Mouse (Mus musculus) heart, embryonic 14.5 days (tissue): Measurements from ENCODE around the gene Pdzd7. TPM values are rescaled to one million over a fixed set of nuclear protein-coding genes. Genes with fewer than 3 reads are reported as not detected.

Experiments
- ATAC-seq: fragments of 200-750 bp; cut with Nextera tagmentation; 2 replicates; pipeline ENCODE4 v1.8.0; 2017; ENCODE audit warnings: low read depth, moderate TSS enrichment; ENCODE audit not compliant: insufficient number of reproducible peaks, insufficient read depth, low FRiP score
- H3K27ac ChIP-seq, 2 experiments: fragments of 200-500 bp in 1 of 2; fragments of 300-500 bp in 1 of 2; sonication (generic) in 1 of 2; replicated peaks in 1 of 2; 2 replicates each; pipeline ENCODE4 v1.5.1; 2012 to 2014; ENCODE audit warnings: low read depth in 2 of 2, low read length in 2 of 2, control low read depth in 1 of 2, mild to moderate bottlenecking in 1 of 2, mixed read lengths in 1 of 2; ENCODE audit not compliant: control insufficient read depth in 1 of 2, insufficient read depth in 1 of 2
- H3K27me3 ChIP-seq: fragments of 300-500 bp; sonication (generic); 2 replicates; pipeline ENCODE4 v1.6.1; 2014; ENCODE audit warnings: mild to moderate bottlenecking, low read length, control low read depth; ENCODE audit not compliant: control insufficient read depth, insufficient read depth
- H3K36me3 ChIP-seq: fragments of 300-500 bp; sonication (generic); 2 replicates; pipeline ENCODE4 v1.6.1; 2014; ENCODE audit warnings: mild to moderate bottlenecking, control low read depth, low read length, mixed read lengths; ENCODE audit not compliant: control insufficient read depth, insufficient read depth
- H3K4me1 ChIP-seq, 2 experiments: fragments of 200-500 bp in 1 of 2; fragments of 300-500 bp in 1 of 2; sonication (generic) in 1 of 2; 2 replicates each; pipeline ENCODE4 v1.6.1; 2012 to 2014; ENCODE audit warnings: low read length in 2 of 2, control low read depth in 1 of 2, mixed read lengths in 1 of 2; ENCODE audit not compliant: control insufficient read depth in 2 of 2, insufficient read depth in 2 of 2
- H3K4me2 ChIP-seq: fragments of 300-500 bp; sonication (generic); 2 replicates; pipeline ENCODE4 v1.6.1; 2014; ENCODE audit warnings: mild to moderate bottlenecking, low read length
- H3K4me3 ChIP-seq, 2 experiments: fragments of 200-500 bp in 1 of 2; fragments of 300-500 bp in 1 of 2; sonication (generic) in 1 of 2; 2 replicates each; pipeline ENCODE4 v1.5.1; 2012 to 2014; ENCODE audit warnings: low read length in 2 of 2, mild to moderate bottlenecking in 2 of 2, control low read depth in 1 of 2, low read depth in 1 of 2, moderate library complexity in 1 of 2; ENCODE audit not compliant: control insufficient read depth in 1 of 2, insufficient read depth in 1 of 2
- H3K9ac ChIP-seq: fragments of 300-500 bp; sonication (generic); 2 replicates; pipeline ENCODE4 v1.6.1; 2014; ENCODE audit warnings: mild to moderate bottlenecking, low read length
- H3K9me3 ChIP-seq: fragments of 300-500 bp; sonication (generic); 2 replicates; pipeline ENCODE4 v1.6.1; 2016; ENCODE audit warnings: low read length, control low read depth; ENCODE audit not compliant: control insufficient read depth
- WGBS: fragments of 180-500 bp; shearing (Covaris S2); extraction: QIAGEN DNeasy Blood & Tissue Kit; methylation state at CpG from one replicate; pipeline ENCODE4 v1.1.7; 2014; 5-methylcytosine and 5-hydroxymethylcytosine counted together
- polyA plus RNA-seq: library from polyadenylated mRNA; unstranded; fragments of >200 nt; fragmentation: Nextera tagmentation; extraction: Ambion mirVana; gene quantifications from 2 replicates; pipeline ENCODE4 v1.2.1, GENCODE M21; 2014

Gene Pdzd7
- polyA plus RNA-seq, 1 experiment from 2014 or later, result 0.11 TPM

DNA sequence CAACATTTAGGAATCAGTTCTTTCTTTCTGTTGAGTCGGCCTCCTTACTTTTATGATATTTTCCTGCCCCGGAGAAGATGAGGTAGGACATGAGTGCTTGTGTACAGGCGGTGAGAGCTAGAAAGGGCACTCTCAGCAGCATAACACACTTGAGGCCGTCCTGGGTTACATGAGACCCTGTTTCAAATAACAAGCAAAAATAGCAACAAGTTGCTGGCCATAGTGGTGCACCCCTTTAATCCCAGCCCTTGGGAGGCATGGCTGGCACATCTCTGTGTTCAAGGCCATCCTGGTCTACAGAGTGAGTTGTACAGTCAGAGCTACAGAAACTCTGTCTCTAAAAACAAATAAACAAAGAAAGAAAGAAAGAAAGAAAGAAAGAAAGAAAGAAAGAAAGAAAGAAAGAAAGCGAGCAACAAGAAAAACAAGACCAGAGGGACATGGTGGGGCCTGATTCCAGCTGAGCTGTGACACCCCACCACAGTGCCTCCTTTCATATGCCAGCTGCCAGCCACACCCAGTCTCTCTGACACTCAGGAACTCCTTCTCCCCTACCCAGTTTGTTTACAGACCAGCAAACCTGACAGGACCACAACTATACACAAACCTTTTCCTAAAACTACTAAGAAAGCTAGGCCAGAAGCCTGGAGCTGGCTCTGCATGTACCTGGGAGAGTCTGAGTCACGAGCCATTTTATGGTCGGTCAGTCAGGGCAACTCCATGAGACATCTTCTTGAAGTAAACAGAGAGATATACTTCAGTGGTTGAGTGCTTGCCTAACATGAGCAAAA is 11.6 kb upstream of the Pdzd7 start:
- Histone ChIP-seq H3K27ac (peak overlapping the region; percentile 96 to 99), H3K4me2 (peak overlapping the region; percentile 83), H3K4me1 (peaks cover 10 to 18% of the 10 kb centered on the region in 2 experiments), H3K4me3 (peak overlapping the region; percentile 48 to 62; a peak in 3 of 4 replicates), H3K36me3 (peaks cover 33% of the 10 kb centered on the region), H3K9ac (peak overlapping the region; percentile 88), H3K27me3 (no peaks in the 10 kb centered on the region), H3K9me3 (no peaks in the 10 kb centered on the region)
- ATAC-seq, result no peak
- 64% methylated on average over 7 of the region's 7 CpGs for WGBS

DNA sequence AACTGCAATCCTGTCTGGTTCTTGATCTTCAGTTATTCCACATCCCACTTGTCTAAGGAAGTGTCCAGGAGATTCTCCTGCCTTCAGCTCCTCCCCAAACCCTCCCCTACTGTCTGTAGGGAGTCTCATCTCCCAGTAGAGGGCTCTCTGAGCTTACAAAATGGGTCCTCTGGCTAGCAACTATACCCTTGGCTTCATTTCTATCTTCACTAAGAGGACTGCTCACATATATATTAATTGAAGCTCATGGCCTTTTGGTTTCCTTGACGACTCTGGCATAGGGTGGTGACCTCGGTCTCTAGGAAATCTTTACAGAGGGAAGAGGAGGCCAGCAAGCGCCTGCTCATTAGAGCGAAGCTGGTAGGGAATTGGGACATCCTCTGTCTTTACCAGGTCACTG is 10.8 kb upstream of the Pdzd7 start:
- Histone ChIP-seq H3K27ac (no peak overlapping the region; a peak in 1 of 4 replicates), H3K9ac (no peak overlapping the region), H3K9me3 (no peaks in the 10 kb centered on the region), H3K27me3 (no peaks in the 10 kb centered on the region), H3K4me3 (no peak overlapping the region), H3K4me1 (peaks cover 10 to 18% of the 10 kb centered on the region in 2 experiments), H3K36me3 (peaks cover 39% of the 10 kb centered on the region), H3K4me2 (no peak overlapping the region)
- ATAC-seq, result no peak
- WGBS, result 48% methylated on average over 4 of the region's 4 CpGs

DNA sequence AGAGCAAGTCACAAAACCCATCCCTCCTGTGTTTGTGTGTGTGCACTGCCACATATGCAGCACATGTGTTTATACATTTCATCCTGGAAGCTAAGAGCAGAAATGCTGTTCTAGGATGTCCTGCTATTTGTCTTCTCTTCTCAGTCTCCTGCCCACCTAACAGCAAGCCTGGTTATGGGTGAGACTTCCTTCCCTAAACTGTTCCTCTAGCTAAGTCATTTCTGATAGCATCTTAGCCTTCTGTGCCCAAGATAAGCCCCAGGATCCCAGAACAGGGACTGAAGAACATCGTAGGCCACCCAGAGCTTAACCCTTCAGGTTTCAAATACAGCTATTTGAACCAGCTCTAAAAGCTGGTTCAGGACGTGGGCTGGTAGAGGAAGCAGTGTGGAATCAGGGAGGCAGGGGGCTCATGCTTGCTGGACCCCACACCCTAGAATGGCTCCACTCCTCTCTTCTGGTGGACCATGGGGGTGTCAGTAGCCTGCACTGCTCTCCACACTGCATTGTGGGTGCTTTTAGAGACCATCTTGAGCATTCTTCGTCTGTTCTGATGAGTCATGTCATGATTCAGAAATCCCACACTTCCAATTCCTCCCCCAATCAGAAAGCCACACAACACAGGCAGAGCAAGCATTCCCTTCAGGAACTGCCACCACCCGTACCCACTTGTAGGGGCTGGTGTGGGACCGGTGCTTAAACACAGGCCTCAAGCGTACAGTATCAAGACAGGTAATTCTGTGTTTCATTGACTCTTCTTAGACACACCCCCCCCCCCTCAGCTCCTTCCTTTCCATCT is 9.6 kb upstream of the Pdzd7 start:
- H3K4me1 ChIP-seq, result peaks cover 10 to 18% of the 10 kb centered on the region in 2 experiments
- H3K27ac ChIP-seq, result no peak overlapping the region
- H3K9ac ChIP-seq, result no peak overlapping the region
- H3K27me3 ChIP-seq, result no peaks in the 10 kb centered on the region
- H3K36me3 ChIP-seq, result peaks cover 48% of the 10 kb centered on the region
- H3K4me2 ChIP-seq, result no peak overlapping the region
- 70% methylated on average over 6 of the region's 6 CpGs for WGBS
- no peak overlapping the region for H3K4me3 ChIP-seq
- no peaks in the 10 kb centered on the region for H3K9me3 ChIP-seq
- no peak for ATAC-seq

DNA sequence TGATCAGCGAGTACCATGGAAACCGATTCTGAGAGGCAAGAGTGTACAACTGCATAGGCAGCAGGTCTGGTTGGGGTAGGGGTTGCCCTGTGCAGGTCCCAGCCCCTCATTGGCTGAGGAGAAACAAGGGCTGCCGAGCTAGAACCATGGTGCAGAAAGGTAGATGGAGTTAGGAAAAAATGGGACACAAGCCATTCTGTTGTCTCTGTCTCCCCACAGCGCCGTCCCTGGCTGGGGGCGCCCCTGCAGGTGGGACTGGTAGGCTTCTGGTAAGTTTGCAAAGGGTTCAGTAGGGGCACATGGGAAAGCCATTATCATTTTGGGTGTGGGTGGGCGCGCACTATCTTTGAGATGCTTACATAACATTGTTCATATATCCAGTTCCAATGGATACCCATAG is 7.9 kb upstream of the Pdzd7 start:
- peaks cover 12 to 17% of the 10 kb centered on the region in 2 experiments for H3K4me1 ChIP-seq
- no peaks in the 10 kb centered on the region for H3K27me3 ChIP-seq
- H3K27ac ChIP-seq, result no peak overlapping the region
- ATAC-seq, result no peak
- H3K9me3 ChIP-seq, result no peaks in the 10 kb centered on the region
- no peak overlapping the region for H3K9ac ChIP-seq
- H3K4me2 ChIP-seq, result no peak overlapping the region
- peaks cover 56% of the 10 kb centered on the region for H3K36me3 ChIP-seq
- H3K4me3 ChIP-seq, result no peak overlapping the region
- 89% methylated on average over 8 of the region's 8 CpGs for WGBS

DNA sequence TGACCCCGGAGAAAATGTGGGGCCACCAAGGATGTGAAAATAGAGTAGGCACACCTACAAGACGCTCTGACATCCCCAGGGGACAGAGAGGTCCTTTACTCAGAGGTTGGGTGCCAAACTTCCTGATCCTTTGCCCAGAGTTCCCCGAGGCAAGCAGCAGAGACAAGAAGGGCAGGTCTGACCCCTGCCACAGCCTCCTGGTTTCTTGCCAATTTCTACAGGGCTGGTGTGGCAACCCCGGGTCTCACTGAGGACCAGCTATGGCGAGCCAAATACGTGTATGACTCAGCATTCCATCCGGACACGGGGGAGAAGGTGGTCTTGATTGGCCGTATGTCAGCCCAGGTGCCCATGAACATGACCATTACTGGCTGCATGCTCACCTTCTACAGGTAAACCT is 4.0 kb upstream of the Pdzd7 start:
- peaks cover 7 to 21% of the 10 kb centered on the region in 2 experiments for H3K4me1 ChIP-seq
- WGBS, result 74% methylated on average over 9 of the region's 9 CpGs
- no peak overlapping the region for H3K4me2 ChIP-seq

DNA sequence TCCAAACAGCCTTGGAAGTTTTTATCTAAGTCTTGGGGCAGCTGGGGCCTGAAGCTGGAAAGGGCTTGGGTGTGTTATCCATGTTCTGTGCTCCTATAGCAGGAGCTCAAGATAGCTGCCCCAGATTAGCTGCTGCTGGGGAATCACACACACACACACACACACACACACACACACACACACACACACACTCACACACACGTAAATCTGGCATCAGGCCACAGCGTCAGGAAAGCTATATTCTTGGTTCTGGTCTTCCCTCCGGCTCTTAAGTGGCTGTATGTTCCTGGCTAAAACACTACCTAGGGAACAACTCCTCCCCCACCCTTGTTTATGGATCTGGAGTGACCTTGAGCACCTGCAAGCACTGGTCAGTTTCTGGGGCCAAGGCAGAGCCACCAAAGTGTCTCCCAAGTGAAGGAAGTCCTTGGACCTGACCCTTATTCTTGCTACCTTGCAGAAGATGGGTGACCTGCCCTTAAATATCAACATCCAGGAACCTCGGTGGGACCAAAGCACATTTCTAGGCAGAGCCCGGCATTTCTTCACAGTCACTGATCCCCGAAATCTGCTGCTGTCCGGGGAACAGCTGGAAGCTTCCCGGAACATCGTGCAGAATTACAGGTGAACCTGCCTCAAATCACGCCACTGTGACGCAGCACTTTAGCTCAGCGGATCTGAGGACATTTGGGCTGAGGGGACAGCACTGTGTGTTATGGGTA is 3.3 kb upstream of the Pdzd7 start:
- Histone ChIP-seq H3K9me3 (no peaks in the 10 kb centered on the region), H3K27ac (peak overlapping the region; percentile 88 to 91), H3K9ac (peak overlapping the region; percentile 80), H3K27me3 (peaks cover 23% of the 10 kb centered on the region), H3K36me3 (peaks cover 40% of the 10 kb centered on the region), H3K4me1 (peaks cover 7 to 21% of the 10 kb centered on the region in 2 experiments), H3K4me3 (peak overlapping the region; percentile 56 to 59), H3K4me2 (peak overlapping the region; percentile 79)
- 76% methylated on average over 12 of the region's 12 CpGs for WGBS
- ATAC-seq, result no peak

More for the DNA sequence above, 4.0 kb upstream of the Pdzd7 start:
- Histone ChIP-seq H3K36me3 (peaks cover 46% of the 10 kb centered on the region), H3K27ac (no peak overlapping the region), H3K9me3 (no peaks in the 10 kb centered on the region), H3K9ac (no peak overlapping the region), H3K27me3 (peaks cover 16% of the 10 kb centered on the region), H3K4me3 (no peak overlapping the region)
- ATAC-seq, result no peak

DNA sequence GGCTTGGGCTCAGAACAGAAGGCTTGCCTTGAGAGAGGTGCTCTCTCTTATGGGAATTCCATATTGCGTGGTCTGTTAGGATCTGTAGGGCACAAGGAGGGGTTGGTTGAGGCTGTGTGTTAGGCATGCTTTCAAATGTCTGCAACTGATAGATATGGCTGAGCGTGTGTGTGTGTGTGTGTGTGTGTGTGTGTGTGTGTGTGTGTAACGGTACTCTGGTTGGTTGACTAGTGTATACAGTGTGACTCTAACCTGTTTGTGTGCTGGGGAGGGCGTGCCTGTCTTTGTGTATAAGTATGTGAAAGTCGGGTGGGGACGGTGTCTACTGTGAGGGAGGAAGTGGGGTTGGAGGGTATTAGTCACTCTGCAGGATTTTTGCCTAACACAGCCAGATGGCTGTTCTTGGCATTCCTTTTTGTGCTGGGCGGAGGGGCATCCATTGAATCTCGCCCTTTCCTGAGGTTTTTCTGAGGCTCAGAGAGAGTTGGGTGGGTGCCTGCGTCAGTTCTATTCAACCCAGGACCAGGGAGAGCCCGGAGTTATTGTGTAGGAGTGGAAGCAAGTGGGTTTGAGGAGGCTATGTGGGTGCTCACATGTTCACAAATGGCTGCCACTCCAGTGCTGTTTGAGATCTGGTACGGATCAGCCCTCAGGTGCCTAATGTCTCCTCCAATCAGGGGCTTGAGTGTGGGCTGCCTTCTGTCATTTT is 2.6 kb upstream of the Pdzd7 start:
- 35% methylated on average over 11 of the region's 11 CpGs for WGBS
- H3K9me3 ChIP-seq, result no peaks in the 10 kb centered on the region
- peaks cover 33% of the 10 kb centered on the region for H3K36me3 ChIP-seq
- H3K4me3 ChIP-seq, result peak overlapping the region; percentile 56 to 59
- ATAC-seq, result peak; percentile 65
- H3K4me2 ChIP-seq, result peak overlapping the region; percentile 79
- peaks cover 7 to 21% of the 10 kb centered on the region in 2 experiments for H3K4me1 ChIP-seq
- H3K9ac ChIP-seq, result peak overlapping the region; percentile 80
- peaks cover 30% of the 10 kb centered on the region for H3K27me3 ChIP-seq
- peak overlapping the region; percentile 88 to 91 for H3K27ac ChIP-seq
